Mouse (Mus musculus) heart, adult 2 months (tissue): ENCODE results near the gene Ankmy1. TPM values are rescaled to one million over a fixed set of nuclear protein-coding genes. Genes with fewer than 3 reads are reported as not detected.

ENCODE experiments used
- DNase-seq, 2 experiments: peaks; one replicate each; pipeline ENCODE4 v3.0.0; 2021
- H3K27ac ChIP-seq: fragments of 200-600 bp; 2 replicates; pipeline ENCODE4 v1.8.1; 2022
- H3K27me3 ChIP-seq: fragments of 200-500 bp; 2 replicates; pipeline ENCODE4 v1.6.1; 2012; ENCODE audit warnings: mild to moderate bottlenecking, low read length, inconsistent platforms, mixed read lengths; ENCODE audit not compliant: control insufficient read depth, insufficient read depth
- H3K36me3 ChIP-seq: fragments of 200-500 bp; 2 replicates; pipeline ENCODE4 v1.6.1; 2012; ENCODE audit warnings: low read length, inconsistent platforms; ENCODE audit not compliant: control insufficient read depth, insufficient read depth
- H3K4me1 ChIP-seq: fragments of 200-500 bp; 2 replicates; pipeline ENCODE4 v1.6.1; 2011; ENCODE audit warnings: low read length; ENCODE audit not compliant: control insufficient read depth, insufficient read depth
- H3K4me3 ChIP-seq: fragments of 200-600 bp; 2 replicates; pipeline ENCODE4 v1.8.1; 2022
- H3K79me2 ChIP-seq: fragments of 200-500 bp; replicated peaks from 2 replicates; pipeline ENCODE4 v1.6.1; 2012; ENCODE audit warnings: mild to moderate bottlenecking, inconsistent platforms, low read length, moderate library complexity, mixed read lengths; ENCODE audit not compliant: control insufficient read depth, insufficient read depth
- H3K9ac ChIP-seq: fragments of 200-500 bp; 2 replicates; pipeline ENCODE4 v1.6.1; 2012; ENCODE audit warnings: low read depth, mild to moderate bottlenecking, control low read depth, inconsistent platforms, low read length, mixed read lengths
- CTCF ChIP-seq: fragments of 200-600 bp; IDR thresholded peaks from 2 replicates; pipeline ENCODE4 v1.8.1; 2022; ENCODE audit warnings: antibody characterized with exemption, mild to moderate bottlenecking, moderate library complexity
- EP300 ChIP-seq: fragments of 200-500 bp; IDR thresholded peaks from 2 replicates; pipeline ENCODE4 v1.6.1; 2011; ENCODE audit warnings: low read depth, low read length, control low read depth; ENCODE audit not compliant: insufficient read depth
- POLR2A ChIP-seq: fragments of 200-500 bp; IDR thresholded peaks from 2 replicates; pipeline ENCODE4 v1.6.1; 2011; ENCODE audit warnings: mild to moderate bottlenecking, low read depth, low read length, control low read depth; ENCODE audit not compliant: insufficient read depth
- WGBS: fragments of 180-500 bp; shearing (Covaris S2); methylation state at CpG from one replicate; pipeline ENCODE4 v1.1.7; 2018; 5-methylcytosine and 5-hydroxymethylcytosine counted together
- intact Hi-C: fragments of 180-260 bp; cut with DNase I; formaldehyde crosslinking; loops from one replicate; pipeline ENCODE4 v1.15.1; 2025
- polyA plus RNA-seq: library from polyadenylated mRNA; depleted of rRNA; stranded (reverse); fragments of >200 nt; gene quantifications from 2 replicates; pipeline ENCODE4 v1.2.3, GENCODE M21; 2012
- total RNA-seq, 2 experiments: library from RNA; stranded (reverse); gene quantifications; 2 replicates each; pipeline ENCODE4 v1.2.3; 2021

Ankmy1 gene
- total and polyA plus RNA-seq, 3 experiments: 0.09 to 0.21 TPM; not detected in 1

DNA sequence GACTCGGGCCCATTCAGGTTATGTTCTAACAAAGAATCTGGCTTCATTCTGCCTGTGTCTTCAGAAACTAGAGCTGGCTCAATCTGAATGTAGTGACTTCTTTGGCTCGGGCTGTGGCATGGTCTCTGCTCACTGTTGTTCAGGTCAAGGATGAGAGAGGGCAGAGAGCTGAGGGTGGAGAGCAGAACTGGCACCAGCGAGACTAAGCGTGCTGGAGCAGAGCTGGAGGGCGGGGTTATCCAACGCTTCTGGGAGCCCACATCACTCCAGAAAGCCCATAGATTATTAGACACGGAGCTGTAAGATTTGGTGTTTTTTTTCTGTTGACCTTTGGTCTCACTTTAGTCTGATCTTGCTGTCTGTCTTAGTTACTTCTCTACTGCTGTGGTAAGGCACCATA lies 30.0 kb downstream of the Ankmy1 start:
- no peaks in the 10 kb centered on the region for H3K4me1 ChIP-seq
- no peaks in the 10 kb centered on the region for H3K79me2 ChIP-seq
- no peak for DNase-seq
- H3K9ac ChIP-seq: no peak overlapping the region
- intact Hi-C loops: no loop called here
- no peak overlapping the region for H3K4me3 ChIP-seq
- TF ChIP-seq CTCF: no peak
- TF ChIP-seq EP300: no peak
- no peak for TF ChIP-seq POLR2A
- H3K27me3 ChIP-seq: no peaks in the 10 kb centered on the region
- H3K27ac ChIP-seq: no peak overlapping the region
- no peaks in the 10 kb centered on the region for H3K36me3 ChIP-seq
- 86% methylated on average over 7 of the region's 7 CpGs for WGBS

GRCm38 (mm10) chr1:92869985-92870384 lies 32.7 kb downstream of the Ankmy1 start:
- 81% methylated on average over 2 of the region's 2 CpGs for WGBS
- H3K79me2 ChIP-seq: no peaks in the 10 kb centered on the region
- DNase-seq: no peak
- intact Hi-C loops: no loop called here
- H3K4me1 ChIP-seq: no peaks in the 10 kb centered on the region
- H3K4me3 ChIP-seq: no peak overlapping the region
- no peaks in the 10 kb centered on the region for H3K36me3 ChIP-seq
- H3K27me3 ChIP-seq: no peaks in the 10 kb centered on the region
- no peak overlapping the region for H3K9ac ChIP-seq
- TF ChIP-seq CTCF (no peak), POLR2A (no peak), EP300 (no peak)
- no peak overlapping the region for H3K27ac ChIP-seq

DNA sequence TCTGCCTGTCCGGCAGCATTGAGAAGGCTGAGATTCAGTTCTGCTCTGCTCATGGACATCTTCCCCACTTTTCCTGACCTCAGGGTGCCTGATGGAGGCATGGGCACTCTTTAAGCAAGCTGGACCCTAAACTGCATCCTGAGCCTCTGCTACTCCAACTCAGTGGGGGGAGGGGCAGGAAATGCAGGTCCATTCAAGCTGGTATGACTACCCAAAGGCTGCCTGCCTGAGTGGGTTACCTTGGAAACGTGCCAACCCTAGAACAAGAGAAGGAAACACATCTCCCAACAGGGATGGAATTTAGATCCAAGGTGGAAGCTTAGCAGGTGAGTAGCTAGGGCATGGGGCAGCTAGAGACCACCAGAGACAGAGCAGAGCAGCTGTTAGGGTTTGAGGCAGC lies 36.5 kb downstream of the Ankmy1 start:
- WGBS: 54% methylated on average over 2 of the region's 2 CpGs
- Histone ChIP-seq H3K4me3 (no peak overlapping the region), H3K4me1 (no peaks in the 10 kb centered on the region), H3K9ac (no peak overlapping the region), H3K27ac (no peak overlapping the region), H3K36me3 (no peaks in the 10 kb centered on the region), H3K27me3 (no peaks in the 10 kb centered on the region), H3K79me2 (no peaks in the 10 kb centered on the region)
- no peak for TF ChIP-seq POLR2A
- no peak for TF ChIP-seq EP300
- TF ChIP-seq CTCF: no peak
- intact Hi-C loops: no loop called here
- no peak for DNase-seq

DNA sequence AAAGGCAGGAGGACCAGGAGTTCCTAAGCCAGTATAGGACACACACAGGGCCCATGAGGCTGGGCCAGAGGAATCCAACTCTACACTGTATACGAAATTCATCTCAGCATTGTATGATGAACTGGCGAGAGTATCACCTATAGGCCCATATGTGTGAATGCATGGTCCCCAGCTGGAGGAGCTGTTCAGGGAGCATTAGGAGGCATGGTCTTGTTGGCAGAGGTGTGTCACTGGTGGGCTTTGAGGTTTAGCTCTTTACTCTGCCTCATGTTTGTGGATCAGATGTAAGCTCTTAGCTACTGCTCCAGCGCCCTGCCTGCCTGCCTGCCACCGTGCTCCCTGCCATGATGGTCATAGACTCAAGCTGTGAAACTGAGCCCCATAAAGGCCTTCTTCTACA lies 39.4 kb downstream of the Ankmy1 start:
- WGBS: 84% methylated on average over 4 of the region's 4 CpGs
- DNase-seq: no peak
- TF ChIP-seq POLR2A (no peak), EP300 (no peak), CTCF (no peak)
- H3K4me1 ChIP-seq: no peaks in the 10 kb centered on the region
- no peak overlapping the region for H3K4me3 ChIP-seq
- no peaks in the 10 kb centered on the region for H3K27me3 ChIP-seq
- no peaks in the 10 kb centered on the region for H3K36me3 ChIP-seq
- no peak overlapping the region for H3K9ac ChIP-seq
- intact Hi-C loops: no loop called here
- no peak overlapping the region for H3K27ac ChIP-seq
- no peaks in the 10 kb centered on the region for H3K79me2 ChIP-seq

DNA sequence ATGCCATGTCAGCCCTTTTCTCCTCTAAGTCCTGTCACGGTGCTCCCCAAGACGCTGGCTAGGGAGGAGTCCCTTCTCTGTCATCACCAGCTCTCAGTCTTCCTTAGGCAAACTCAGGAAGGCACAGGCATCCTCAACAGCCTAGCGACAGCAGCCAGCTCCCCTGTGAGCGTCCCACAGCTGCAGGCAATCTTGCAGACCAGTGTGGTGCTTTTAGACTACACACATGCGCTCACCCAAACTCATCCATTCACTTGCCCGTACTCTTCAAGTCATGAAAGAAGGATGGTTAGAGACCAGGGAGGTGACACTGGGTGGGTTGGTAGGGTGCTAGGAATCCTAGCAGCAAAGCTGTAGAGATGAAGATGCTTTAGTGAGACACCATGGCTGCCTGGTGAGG lies 41.2 kb downstream of the Ankmy1 start:
- Histone ChIP-seq H3K27ac (no peak overlapping the region), H3K4me3 (no peak overlapping the region), H3K9ac (no peak overlapping the region), H3K79me2 (no peaks in the 10 kb centered on the region), H3K36me3 (no peaks in the 10 kb centered on the region), H3K4me1 (no peaks in the 10 kb centered on the region), H3K27me3 (no peaks in the 10 kb centered on the region)
- DNase-seq: no peak
- intact Hi-C loops: no loop called here
- TF ChIP-seq EP300 (no peak), POLR2A (no peak)
- WGBS: 68% methylated on average over 6 of the region's 6 CpGs

- 63% methylated on average over 2 of the region's 2 CpGs for WGBS
- no peak overlapping the region; the same call in 1 of the 2 replicates for H3K27ac ChIP-seq
- intact Hi-C loops: no loop called here
- H3K27me3 ChIP-seq: no peaks in the 10 kb centered on the region; the same call in 1 of the 2 replicates
- H3K4me3 ChIP-seq: no peak overlapping the region
- DNase-seq: peak in 1 of 2 experiments; percentile 31
- H3K36me3 ChIP-seq: no peaks in the 10 kb centered on the region
- H3K79me2 ChIP-seq: no peaks in the 10 kb centered on the region
- peaks cover 6% of the 10 kb centered on the region; the same call in 1 of the 2 replicates for H3K4me1 ChIP-seq
- TF ChIP-seq POLR2A (no peak), CTCF (no peak), EP300 (0 out of 2 replicates have a peak, but pooled peaks have one; percentile 55)
- H3K9ac ChIP-seq: no peak overlapping the region
Observed at GRCm38 (mm10) chr1:92852450-92852849, 50.3 kb downstream of the Ankmy1 start.
